Mouse (Mus musculus): Measurements from ENCODE around the gene Elf2.

DNA sequence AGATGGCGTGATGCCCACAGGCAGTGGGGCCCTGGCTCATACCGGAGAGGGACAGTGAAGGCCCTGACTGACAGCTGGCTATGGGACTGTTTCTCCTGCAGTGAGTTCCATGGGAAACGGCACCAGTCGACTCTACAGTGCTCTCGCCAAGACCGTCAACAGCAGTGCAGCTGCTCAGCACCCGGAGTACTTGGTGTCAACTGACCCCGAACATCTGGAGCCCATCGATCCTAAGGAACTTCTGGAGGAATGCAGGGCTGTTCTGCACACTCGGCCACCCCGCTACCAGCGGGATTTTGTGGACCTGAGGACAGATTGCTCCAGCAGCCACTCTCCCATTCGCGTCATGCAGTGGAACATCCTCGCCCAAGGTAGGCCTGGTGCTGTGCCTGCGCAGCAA lies 92.8 kb downstream of the Elf2 start:
- TF ChIP-seq HCFC1 (IDR thresholded peaks at IDR 0.05; ENCODE audit: borderline replicate concordance, insufficient read depth, low read length) (no peak), ZC3H11A (IDR thresholded peaks at IDR 0.05; ENCODE audit: borderline replicate concordance, low read depth, low read length) (no peak), ZNF384 (IDR thresholded peaks at IDR 0.05; ENCODE audit: low read depth, low read length) (no peak), CHD2 (IDR thresholded peaks at IDR 0.05; ENCODE audit: low read depth, low read length) (no peak)

Measured in ES-E14 (cell line).